Mouse (Mus musculus) testis, postnatal 14 days (tissue): ENCODE data around the gene Il15.

Source experiments
- DNase-seq: peaks from one replicate; pipeline ENCODE4 v3.0.0; 2021; ENCODE audit warnings: low spot score

Gene Il15

GRCm38 (mm10) chr8:82356091-82356490, 46.9 kb downstream of the Il15 start:
- no peak for DNase-seq

GRCm38 (mm10) chr8:82351268-82351943, 51.6 kb downstream of the Il15 start:
- DNase-seq = no peak

DNA sequence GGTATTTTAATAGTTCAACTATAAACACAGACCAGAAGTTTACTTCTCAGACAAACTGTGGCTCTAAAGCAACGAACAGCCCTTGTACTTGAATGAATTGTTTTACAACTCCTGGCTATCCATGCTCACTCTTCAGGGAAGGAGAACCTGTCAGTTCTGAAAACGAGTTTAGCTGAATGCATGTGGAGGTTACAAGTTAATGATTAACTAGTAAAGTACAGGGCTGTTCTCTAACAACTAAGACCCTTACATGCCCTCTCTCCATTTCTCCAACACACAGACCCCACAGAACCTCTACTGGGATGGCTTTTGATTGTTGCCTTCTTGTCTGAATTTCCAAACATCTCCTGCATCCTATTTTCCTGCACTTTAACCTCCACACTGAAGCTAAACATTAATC, 53.7 kb downstream of the Il15 start:
- no peak for DNase-seq

DNA sequence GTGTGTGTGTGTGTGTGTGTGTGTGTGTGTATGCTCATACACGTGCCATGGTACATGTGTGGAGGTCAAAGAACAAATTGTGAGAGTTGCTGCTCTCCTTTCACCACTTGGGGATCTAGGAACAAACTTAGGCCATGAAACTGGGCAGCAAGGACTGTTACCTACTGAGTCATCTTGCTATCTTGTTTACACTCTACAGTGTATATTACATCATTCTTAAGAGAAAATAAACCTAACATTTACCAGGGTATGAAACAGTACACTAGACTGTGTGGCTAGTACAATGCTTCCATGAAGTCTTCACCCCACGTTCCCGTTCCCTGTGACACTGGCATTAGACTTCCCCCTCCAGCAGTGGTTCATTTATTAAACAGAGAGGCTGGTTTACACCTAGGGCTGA, 56.5 kb downstream of the Il15 start:
- DNase-seq = no peak

DNA sequence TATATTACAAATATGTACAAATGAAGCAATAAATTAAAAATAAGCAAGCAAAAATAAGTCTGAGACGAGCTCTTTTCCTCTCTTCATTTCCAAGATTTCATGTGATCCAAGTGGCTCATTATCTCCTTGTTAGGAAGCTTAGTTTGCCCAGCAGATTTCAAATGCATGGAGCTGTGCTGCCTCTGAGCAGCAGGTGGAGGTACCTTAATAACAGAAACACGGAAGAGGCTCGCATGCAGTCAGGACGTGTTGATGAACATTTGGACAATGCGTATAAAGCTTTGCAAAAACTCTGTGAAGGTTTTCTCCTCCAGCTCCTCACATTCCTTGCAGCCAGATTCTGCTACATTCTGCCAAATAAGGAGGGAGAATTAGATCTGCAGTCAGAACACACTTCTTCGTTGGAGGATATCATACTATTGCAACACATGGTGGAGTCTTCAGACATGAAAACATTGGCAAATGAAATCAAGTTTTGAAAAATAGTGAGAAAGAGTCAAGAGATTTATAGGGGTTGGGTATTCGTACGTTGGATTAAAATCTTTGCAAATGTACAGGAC, 71.3 kb downstream of the Il15 start:
- no peak for DNase-seq

GRCm38 (mm10) chr8:82327986-82328652, 74.9 kb downstream of the Il15 start:
- no peak for DNase-seq

GRCm38 (mm10) chr8:82326061-82326460, 77.0 kb downstream of the Il15 start:
- DNase-seq = no peak

GRCm38 (mm10) chr8:82325586-82325985, 77.4 kb downstream of the Il15 start:
- DNase-seq = no peak

DNA sequence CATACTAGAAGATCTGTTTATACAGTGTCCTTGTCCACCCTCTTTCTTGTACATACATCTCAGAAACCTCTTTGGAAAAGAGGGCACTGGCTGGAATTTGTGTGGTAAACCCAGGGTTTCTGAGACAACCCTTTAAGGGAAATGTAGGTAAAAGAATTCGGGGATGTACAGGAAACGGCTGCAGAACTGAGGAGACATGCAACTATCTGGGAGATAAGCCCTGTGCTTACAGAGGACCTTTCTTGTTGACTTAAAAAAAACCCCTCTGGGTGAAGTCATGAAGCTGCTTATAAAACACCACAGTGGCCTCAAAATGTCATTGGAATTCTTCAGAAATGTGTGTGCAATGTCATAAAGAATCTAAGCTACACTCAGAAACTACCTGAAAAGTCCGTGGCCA, 85.6 kb downstream of the Il15 start:
- DNase-seq = no peak

GRCm38 (mm10) chr8:82306424-82306823, 96.6 kb downstream of the Il15 start:
- no peak for DNase-seq

- DNase-seq = no peak
Measured at GRCm38 (mm10) chr8:82296256-82296655, 106.8 kb downstream of the Il15 start.

GRCm38 (mm10) chr8:82291659-82292058, 111.4 kb downstream of the Il15 start:
- no peak for DNase-seq

- DNase-seq = no peak
Measured at GRCm38 (mm10) chr8:82285866-82286265, 117.2 kb downstream of the Il15 start.

- no peak for DNase-seq
Measured at GRCm38 (mm10) chr8:82281995-82282394, 121.0 kb downstream of the Il15 start.
